Mouse (Mus musculus) limb, embryonic 15.5 days (tissue): ENCODE measurements around the gene Arr3. TPM values are rescaled to one million over a fixed set of nuclear protein-coding genes. Genes with fewer than 3 reads are reported as not detected.
A peak's percentile ranks its signal among the peaks of the same experiment; 100 is the strongest.

Experiments used
- ATAC-seq: fragments of 200-750 bp; cut with Nextera tagmentation; 2 replicates; pipeline ENCODE4 v1.8.0; 2017; ENCODE audit warnings: low read depth, moderate TSS enrichment; ENCODE audit not compliant: insufficient number of reproducible peaks, low FRiP score, low TSS enrichment
- H3K27ac ChIP-seq: fragments of 300-500 bp; sonication (generic); 2 replicates; pipeline ENCODE4 v1.5.1; 2015; ENCODE audit warnings: moderate library complexity, mild to moderate bottlenecking, inconsistent platforms
- H3K27me3 ChIP-seq: fragments of 300-500 bp; sonication (generic); 2 replicates; pipeline ENCODE4 v1.6.1; 2015; ENCODE audit warnings: inconsistent platforms
- H3K36me3 ChIP-seq: fragments of 300-500 bp; sonication (generic); 2 replicates; pipeline ENCODE4 v1.6.1; 2015; ENCODE audit warnings: inconsistent platforms
- H3K4me1 ChIP-seq: fragments of 300-500 bp; sonication (generic); 2 replicates; pipeline ENCODE4 v1.6.1; 2015; ENCODE audit warnings: inconsistent platforms
- H3K4me2 ChIP-seq: fragments of 300-500 bp; sonication (generic); 2 replicates; pipeline ENCODE4 v1.6.1; 2015; ENCODE audit warnings: mild to moderate bottlenecking, inconsistent platforms
- H3K4me3 ChIP-seq: fragments of 300-500 bp; sonication (generic); 2 replicates; pipeline ENCODE4 v1.5.1; 2015; ENCODE audit warnings: mild to moderate bottlenecking, inconsistent platforms
- H3K9ac ChIP-seq: fragments of 300-500 bp; sonication (generic); 2 replicates; pipeline ENCODE4 v1.6.1; 2015; ENCODE audit warnings: inconsistent platforms
- H3K9me3 ChIP-seq: fragments of 300-500 bp; sonication (generic); 2 replicates; pipeline ENCODE4 v1.6.1; 2016; ENCODE audit warnings: inconsistent platforms
- WGBS: fragments of 180-500 bp; shearing (Covaris S2); methylation state at CpG from one replicate; pipeline ENCODE4 v1.1.7; 2015; 5-methylcytosine and 5-hydroxymethylcytosine counted together
- polyA plus RNA-seq: library from polyadenylated mRNA; unstranded; fragments of >200 nt; fragmentation: Nextera tagmentation; extraction: Ambion mirVana; gene quantifications from 2 replicates; pipeline ENCODE4 v1.2.1, GENCODE M21; 2015

Arr3 gene
- polyA plus RNA-seq, 1 experiment from 2014 or later: not detected

- no peaks in the 10 kb centered on the region for H3K9me3 ChIP-seq
- no peaks in the 10 kb centered on the region for H3K4me1 ChIP-seq
- WGBS: 20% methylated on average over 62 of the region's 62 CpGs
- peak; percentile 98 for ATAC-seq
- H3K4me3 ChIP-seq: peak within 1 kb of the TSS; percentile 56
- peak within 1 kb of the TSS; percentile 69 for H3K27ac ChIP-seq
- H3K27me3 ChIP-seq: peaks cover 8% of the 10 kb centered on the region; the same call in 1 of the 2 replicates
- peak within 1 kb of the TSS; percentile 50 for H3K9ac ChIP-seq
- H3K36me3 ChIP-seq: peaks cover 7% of the 10 kb centered on the region; the same call in 1 of the 2 replicates
- peak within 1 kb of the TSS; percentile 69 for H3K4me2 ChIP-seq
These were observed 20.8 kb downstream of the Arr3 start, which contains the start of gene Pdzd11 for GRCm38 (mm10) chrX:100625802-100626793. TSS of gene Pdzd11 (minus strand) at chrX:100626568.

GRCm38 (mm10) chrX:100629076-100629475 lies 23.8 kb downstream of the Arr3 start:
- Histone ChIP-seq H3K9me3 (no peaks in the 10 kb centered on the region), H3K4me2 (no peak overlapping the region), H3K27me3 (peaks cover 8% of the 10 kb centered on the region; the same call in 1 of the 2 replicates), H3K36me3 (no peaks in the 10 kb centered on the region), H3K27ac (no peak overlapping the region), H3K4me1 (no peaks in the 10 kb centered on the region), H3K4me3 (no peak overlapping the region), H3K9ac (no peak overlapping the region)
- no peak for ATAC-seq
- WGBS: 87% methylated on average over 2 of the region's 2 CpGs

DNA sequence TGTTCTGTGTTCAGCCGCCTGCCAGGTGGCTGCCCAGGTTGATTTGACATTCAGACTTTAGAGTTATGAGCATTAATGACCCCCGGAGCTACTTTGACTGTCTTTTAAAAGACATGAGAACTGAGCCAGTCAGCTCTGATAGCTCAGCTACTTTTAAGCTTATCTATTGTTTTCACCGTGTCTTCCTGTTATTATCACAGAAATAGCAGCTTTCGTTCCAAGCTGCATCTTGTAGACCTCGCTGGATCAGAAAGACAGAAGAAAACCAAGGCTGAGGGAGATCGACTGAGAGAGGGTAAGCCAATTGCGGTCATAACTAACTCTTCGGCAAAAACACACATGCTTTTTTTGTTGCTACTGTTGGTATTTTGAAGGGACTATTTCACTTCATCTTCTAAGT lies 33.2 kb downstream of the Arr3 start:
- Histone ChIP-seq H3K27me3 (no peaks in the 10 kb centered on the region), H3K4me3 (no peak overlapping the region)
- 91% methylated on average over 8 of the region's 8 CpGs for WGBS

DNA sequence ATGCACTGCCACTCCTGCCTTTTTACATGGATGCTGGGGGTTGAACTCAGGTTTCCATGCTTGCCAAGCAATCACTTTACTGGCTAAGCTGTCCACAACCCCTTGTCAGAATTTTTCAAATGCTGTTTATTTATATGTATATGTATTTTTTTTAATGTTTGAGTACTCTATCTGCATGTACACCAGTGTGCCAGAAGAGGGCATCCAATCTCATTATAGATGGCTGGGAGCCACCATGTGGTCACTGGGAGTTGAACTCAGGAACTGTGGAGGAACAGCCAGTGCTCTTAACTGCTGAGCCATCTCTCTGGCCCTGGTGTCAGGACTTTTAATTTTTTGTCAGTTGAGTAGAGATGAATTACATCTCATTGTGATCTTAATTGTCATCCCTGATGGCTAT lies 47.6 kb downstream of the Arr3 start:
- no peaks in the 10 kb centered on the region for H3K9me3 ChIP-seq
- no peak overlapping the region for H3K9ac ChIP-seq
- H3K4me3 ChIP-seq: no peak overlapping the region
- H3K27me3 ChIP-seq: no peaks in the 10 kb centered on the region
- H3K27ac ChIP-seq: no peak overlapping the region
- no peaks in the 10 kb centered on the region for H3K36me3 ChIP-seq
- no peaks in the 10 kb centered on the region for H3K4me1 ChIP-seq
- H3K4me2 ChIP-seq: no peak overlapping the region
- ATAC-seq: no peak

More for the DNA sequence above, 33.2 kb downstream of the Arr3 start:
- H3K4me1 ChIP-seq: no peaks in the 10 kb centered on the region
- H3K9ac ChIP-seq: no peak overlapping the region
- no peak overlapping the region for H3K4me2 ChIP-seq
- no peaks in the 10 kb centered on the region for H3K9me3 ChIP-seq
- 0 out of 2 replicates have a peak, but pooled peaks cover 2% of the 10 kb centered on the region for H3K36me3 ChIP-seq
- no peak for ATAC-seq
- no peak overlapping the region for H3K27ac ChIP-seq

DNA sequence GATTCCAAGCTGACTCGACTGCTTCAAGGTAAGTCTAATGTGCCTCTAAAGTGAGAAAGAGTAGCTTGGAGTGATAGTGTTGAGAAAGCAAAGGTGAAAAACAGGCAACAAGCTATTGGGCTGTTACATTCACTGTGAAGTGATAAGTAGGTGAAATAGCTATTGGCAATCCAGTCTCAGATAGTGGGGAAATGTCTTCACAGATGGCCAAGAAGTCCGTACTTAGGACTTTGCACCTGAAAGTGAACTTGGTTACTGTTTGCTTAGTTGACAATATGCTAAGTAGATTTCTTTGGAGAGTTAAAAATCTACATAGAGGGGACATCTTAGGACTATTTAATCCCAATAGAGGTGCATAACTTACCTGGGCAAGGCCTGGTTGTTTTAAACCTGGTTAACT lies 59.5 kb downstream of the Arr3 start:
- Histone ChIP-seq H3K9me3 (no peaks in the 10 kb centered on the region), H3K4me3 (no peak overlapping the region), H3K9ac (no peak overlapping the region), H3K4me1 (no peaks in the 10 kb centered on the region), H3K27me3 (no peaks in the 10 kb centered on the region), H3K4me2 (no peak overlapping the region), H3K36me3 (no peaks in the 10 kb centered on the region), H3K27ac (no peak overlapping the region)
- no peak for ATAC-seq
- 88% methylated on average over 2 of the region's 2 CpGs for WGBS

Other genes starting within 250 kb of the Arr3 start
- not detected in 2 replicates for gene Otud6a, start 176.5 kb upstream of the Arr3 start, polyA plus RNA-seq
- 1.2 and 1.3 TPM in 2 replicates for gene Awat2, start 162.8 kb upstream of the Arr3 start, polyA plus RNA-seq
- gene Igbp1, start 111.2 kb upstream of the Arr3 start, polyA plus RNA-seq: 34.1 and 35.4 TPM in 2 replicates
- gene Dgat2l6, start 80.7 kb upstream of the Arr3 start, polyA plus RNA-seq: 0.04 TPM in 1 of 2 replicates, not detected in the other
- gene Awat1, start 33.2 kb upstream of the Arr3 start, polyA plus RNA-seq: not detected in 2 replicates
- gene P2ry4, start 10.6 kb upstream of the Arr3 start, polyA plus RNA-seq: 2.9 and 3.4 TPM in 2 replicates
- 19.2 and 22.0 TPM in 2 replicates for gene Kif4, start 20.2 kb downstream of the Arr3 start, polyA plus RNA-seq
- gene Pdzd11, start 21.1 kb downstream of the Arr3 start, polyA plus RNA-seq: 109 and 120 TPM in 2 replicates
- gene Gdpd2, start 124.4 kb downstream of the Arr3 start, polyA plus RNA-seq: 11.4 and 12.1 TPM in 2 replicates
- gene Dlg3, start 162.2 kb downstream of the Arr3 start, polyA plus RNA-seq: 2.4 and 3.5 TPM in 2 replicates